Mouse (Mus musculus): ENCODE data around the gene Rfx6. TPM values are rescaled to one million over a fixed set of nuclear protein-coding genes. Genes with fewer than 3 reads are reported as not detected.

The Rfx6 gene
- polyA plus RNA-seq, 1 experiment from 2014 or later, result 2.3 TPM

GRCm38 (mm10) chr10:51720904-51721303 lies 43.3 kb downstream of the Rfx6 start:
- WGBS, result 5% methylated on average over 3 of the region's 3 CpGs
- no peak overlapping the region for H3K4me2 ChIP-seq (ENCODE audit: low read length)
- H3K27me3 ChIP-seq (replicated peaks; ENCODE audit: control insufficient read depth, insufficient read depth, low read length), result no peaks in the 10 kb centered on the region
- ATAC-seq (replicated peaks; ENCODE audit: low FRiP score, low TSS enrichment, low read depth) (no peak; the same call in 1 of the 2 replicates), DNase-seq (ENCODE audit: low spot score) (no peak)
- H3K9me3 ChIP-seq (ENCODE audit: control insufficient read depth, low read length), result no peaks in the 10 kb centered on the region
- no peak overlapping the region for H3K9ac ChIP-seq (ENCODE audit: low read length)
- no peaks in the 10 kb centered on the region for H3K36me3 ChIP-seq (ENCODE audit: control insufficient read depth, insufficient read depth, low read length)
- no peak overlapping the region for H3K27ac ChIP-seq (ENCODE audit: low read depth)
- H3K4me1 ChIP-seq (replicated peaks; ENCODE audit: control insufficient read depth, insufficient read depth, low read length), result no peaks in the 10 kb centered on the region
- H3K4me3 ChIP-seq (ENCODE audit: low read depth, low read length), result no peak overlapping the region

GRCm38 (mm10) chr10:51761436-51761835 lies 83.9 kb downstream of the Rfx6 start:
- H3K4me2 ChIP-seq (ENCODE audit: low read length), result no peak overlapping the region
- H3K27me3 ChIP-seq (replicated peaks; ENCODE audit: control insufficient read depth, insufficient read depth, low read length), result no peaks in the 10 kb centered on the region
- no peak overlapping the region for H3K4me3 ChIP-seq (ENCODE audit: low read depth, low read length)
- no peaks in the 10 kb centered on the region for H3K4me1 ChIP-seq (replicated peaks; ENCODE audit: control insufficient read depth, insufficient read depth, low read length)
- ATAC-seq (replicated peaks; ENCODE audit: low FRiP score, low TSS enrichment, low read depth), result no peak
- no peak overlapping the region for H3K9ac ChIP-seq (ENCODE audit: low read length)
- H3K36me3 ChIP-seq (ENCODE audit: control insufficient read depth, insufficient read depth, low read length), result no peaks in the 10 kb centered on the region
- no peak overlapping the region for H3K27ac ChIP-seq (ENCODE audit: low read depth)
- H3K9me3 ChIP-seq (ENCODE audit: control insufficient read depth, low read length), result no peaks in the 10 kb centered on the region
- 85% methylated on average over 5 of the region's 5 CpGs for WGBS
- no peak for DNase-seq (ENCODE audit: low spot score)

- H3K27me3 ChIP-seq (replicated peaks; ENCODE audit: control insufficient read depth, insufficient read depth, low read length), result no peaks in the 10 kb centered on the region
- ATAC-seq (replicated peaks; ENCODE audit: low FRiP score, low TSS enrichment, low read depth), result peak; percentile 50; the same call in 1 of the 2 replicates
- no peak overlapping the region for H3K4me2 ChIP-seq (ENCODE audit: low read length)
- no peak for DNase-seq (ENCODE audit: low spot score)
- WGBS, result 66% methylated on average over 2 of the region's 2 CpGs
- no peaks in the 10 kb centered on the region for H3K4me1 ChIP-seq (replicated peaks; ENCODE audit: control insufficient read depth, insufficient read depth, low read length)
- H3K27ac ChIP-seq (ENCODE audit: low read depth), result no peak overlapping the region
- H3K36me3 ChIP-seq (ENCODE audit: control insufficient read depth, insufficient read depth, low read length), result no peaks in the 10 kb centered on the region
- no peak overlapping the region for H3K4me3 ChIP-seq (ENCODE audit: low read depth, low read length)
- H3K9me3 ChIP-seq (ENCODE audit: control insufficient read depth, low read length), result no peaks in the 10 kb centered on the region
- no peak overlapping the region for H3K9ac ChIP-seq (ENCODE audit: low read length)
Observed at GRCm38 (mm10) chr10:51763241-51763640, 85.7 kb downstream of the Rfx6 start.

GRCm38 (mm10) chr10:51768445-51768844 lies 90.9 kb downstream of the Rfx6 start:
- Histone ChIP-seq H3K36me3 (ENCODE audit: control insufficient read depth, insufficient read depth, low read length) (no peaks in the 10 kb centered on the region), H3K4me1 (replicated peaks; ENCODE audit: control insufficient read depth, insufficient read depth, low read length) (no peaks in the 10 kb centered on the region), H3K9me3 (ENCODE audit: control insufficient read depth, low read length) (no peaks in the 10 kb centered on the region), H3K4me3 (ENCODE audit: low read depth, low read length) (no peak overlapping the region), H3K9ac (ENCODE audit: low read length) (no peak overlapping the region), H3K4me2 (ENCODE audit: low read length) (no peak overlapping the region), H3K27ac (ENCODE audit: low read depth) (0 out of 2 replicates have a peak overlapping the region, but pooled peaks have one; percentile 11), H3K27me3 (replicated peaks; ENCODE audit: control insufficient read depth, insufficient read depth, low read length) (no peaks in the 10 kb centered on the region)
- 38% methylated on average over 5 of the region's 5 CpGs for WGBS
- no peak for DNase-seq (ENCODE audit: low spot score)
- ATAC-seq (replicated peaks; ENCODE audit: low FRiP score, low TSS enrichment, low read depth), result 0 out of 2 replicates have a peak, but pooled peaks have one; percentile 70

GRCm38 (mm10) chr10:51769252-51769651 lies 91.7 kb downstream of the Rfx6 start:
- Histone ChIP-seq H3K4me2 (ENCODE audit: low read length) (peak overlapping the region; percentile 15; the same call in 1 of the 2 replicates), H3K4me3 (ENCODE audit: low read depth, low read length) (no peak overlapping the region), H3K36me3 (ENCODE audit: control insufficient read depth, insufficient read depth, low read length) (no peaks in the 10 kb centered on the region), H3K9ac (ENCODE audit: low read length) (no peak overlapping the region), H3K9me3 (ENCODE audit: control insufficient read depth, low read length) (no peaks in the 10 kb centered on the region), H3K4me1 (replicated peaks; ENCODE audit: control insufficient read depth, insufficient read depth, low read length) (no peaks in the 10 kb centered on the region), H3K27me3 (replicated peaks; ENCODE audit: control insufficient read depth, insufficient read depth, low read length) (no peaks in the 10 kb centered on the region), H3K27ac (ENCODE audit: low read depth) (no peak overlapping the region)
- 17% methylated on average over 7 of the region's 7 CpGs for WGBS
- DNase-seq (ENCODE audit: low spot score) (no peak), ATAC-seq (replicated peaks; ENCODE audit: low FRiP score, low TSS enrichment, low read depth) (0 out of 2 replicates have a peak, but pooled peaks have one; percentile 40)

GRCm38 (mm10) chr10:51779648-51780047 lies 102.1 kb downstream of the Rfx6 start:
- Histone ChIP-seq H3K4me2 (ENCODE audit: low read length) (no peak overlapping the region), H3K27me3 (replicated peaks; ENCODE audit: control insufficient read depth, insufficient read depth, low read length) (no peaks in the 10 kb centered on the region), H3K4me1 (replicated peaks; ENCODE audit: control insufficient read depth, insufficient read depth, low read length) (no peaks in the 10 kb centered on the region), H3K36me3 (ENCODE audit: control insufficient read depth, insufficient read depth, low read length) (no peaks in the 10 kb centered on the region), H3K27ac (ENCODE audit: low read depth) (no peak overlapping the region), H3K9ac (ENCODE audit: low read length) (no peak overlapping the region), H3K9me3 (ENCODE audit: control insufficient read depth, low read length) (no peaks in the 10 kb centered on the region), H3K4me3 (ENCODE audit: low read depth, low read length) (no peak overlapping the region)
- no peak for DNase-seq (ENCODE audit: low spot score)
- ATAC-seq (replicated peaks; ENCODE audit: low FRiP score, low TSS enrichment, low read depth), result no peak
- 71% methylated on average over 2 of the region's 2 CpGs for WGBS

Other genes starting within 250 kb of the Rfx6 start
- gene Gm49339, start 197.1 kb upstream of the Rfx6 start, polyA plus RNA-seq (2014; fragmentation: Nextera tagmentation; extraction: Ambion mirVana), result 0.79 TPM in 1 of 2 replicates, not detected in the other
- gene Lilr4b, start 197.1 kb upstream of the Rfx6 start, polyA plus RNA-seq (2014; fragmentation: Nextera tagmentation; extraction: Ambion mirVana), result 0.27 and 0.60 TPM in 2 replicates
- gene Lilrb4a, start 186.8 kb upstream of the Rfx6 start, polyA plus RNA-seq (2014; fragmentation: Nextera tagmentation; extraction: Ambion mirVana), result 1.5 and 3.0 TPM in 2 replicates
- gene Fam162b, start 87.2 kb upstream of the Rfx6 start, polyA plus RNA-seq (2014; fragmentation: Nextera tagmentation; extraction: Ambion mirVana), result 23.5 and 28.8 TPM in 2 replicates
- not detected in 2 replicates for gene Gprc6a, start 46.3 kb upstream of the Rfx6 start, polyA plus RNA-seq (2014; fragmentation: Nextera tagmentation; extraction: Ambion mirVana)